Mouse (Mus musculus) CH12.LX (cell line): ENCODE data around the gene Ddias. TPM values are rescaled to one million over a fixed set of nuclear protein-coding genes. Genes with fewer than 3 reads are reported as not detected.

Experiments used
- DNase-seq: peaks from one replicate; pipeline ENCODE4 v3.0.0-alpha.2; 2013; ENCODE audit errors: extremely low read depth
- H3K27ac ChIP-seq: 2 replicates; pipeline ENCODE4 v1.5.1; 2012; ENCODE audit warnings: low read depth, mild to moderate bottlenecking, control low read depth, moderate library complexity; ENCODE audit not compliant: insufficient read depth
- H3K27me3 ChIP-seq: replicated peaks from 2 replicates; pipeline ENCODE3; 2012; ENCODE audit warnings: inconsistent platforms
- H3K36me3 ChIP-seq, 2 experiments: replicated peaks in 1 of 2; 2 replicates each; pipeline versions ENCODE3 to v1.6.1; 2012; ENCODE audit warnings: inconsistent platforms in 1 of 2, low read length in 1 of 2, mild to moderate bottlenecking in 1 of 2, mixed read lengths in 1 of 2, moderate library complexity in 1 of 2; ENCODE audit not compliant: control insufficient read depth in 1 of 2, insufficient read depth in 1 of 2
- H3K4me1 ChIP-seq, 2 experiments: 2 replicates each; pipeline ENCODE4 v1.6.1; 2012; ENCODE audit warnings: inconsistent platforms in 1 of 2, moderate library complexity in 1 of 2; ENCODE audit not compliant: insufficient read depth in 2 of 2, control insufficient read depth in 1 of 2
- H3K4me2 ChIP-seq: 2 replicates; pipeline ENCODE4 v1.6.1; 2012; ENCODE audit warnings: low read depth, mild to moderate bottlenecking, control low read depth; ENCODE audit not compliant: poor library complexity, insufficient read depth, severe bottlenecking
- H3K4me3 ChIP-seq, 3 experiments: fragments of 150-350 bp in 1 of 3; sonication (generic) in 1 of 3; replicated peaks in 1 of 3; 2 replicates each; pipeline versions ENCODE3 to v1.5.1; 2011 to 2012; ENCODE audit warnings: low read depth in 2 of 3, low read length in 2 of 3, mild to moderate bottlenecking in 2 of 3, moderate library complexity in 2 of 3, control low read depth in 1 of 3, improper control_type of control experiment in 1 of 3, inconsistent platforms in 1 of 3, mixed read lengths in 1 of 3; ENCODE audit not compliant: poor library complexity in 1 of 3
- H3K79me2 ChIP-seq: replicated peaks from 2 replicates; pipeline ENCODE4 v1.6.1; 2012; ENCODE audit warnings: mild to moderate bottlenecking, moderate library complexity; ENCODE audit not compliant: control insufficient read depth, poor library complexity, insufficient read depth, severe bottlenecking; ENCODE audit errors: extremely low read depth
- H3K9ac ChIP-seq: 2 replicates; pipeline ENCODE4 v1.6.1; 2012; ENCODE audit warnings: low read depth, mild to moderate bottlenecking, control low read depth, moderate library complexity; ENCODE audit not compliant: insufficient read depth
- H3K9me3 ChIP-seq: replicated peaks from 2 replicates; pipeline ENCODE3; 2012; ENCODE audit warnings: low read length, inconsistent platforms, mixed read lengths
- BHLHE40 ChIP-seq: IDR thresholded peaks from 2 replicates; pipeline ENCODE4 v1.6.1; 2011; ENCODE audit warnings: mild to moderate bottlenecking, low read depth, low read length, improper control_type of control experiment
- CHD1 ChIP-seq: IDR thresholded peaks from 2 replicates; pipeline ENCODE4 v1.6.1; 2012; ENCODE audit warnings: low read depth, low read length, improper control_type of control experiment, inconsistent platforms
- CTCF ChIP-seq, 2 experiments: IDR thresholded peaks in 1 of 2; conservative IDR thresholded peaks in 1 of 2; 2 replicates each; pipeline ENCODE4 v1.5.1; 2011 to 2012; ENCODE audit warnings: low read depth in 2 of 2, low read length in 2 of 2, improper control_type of control experiment in 1 of 2, inconsistent platforms in 1 of 2, mild to moderate bottlenecking in 1 of 2, moderate library complexity in 1 of 2
- E2F4 ChIP-seq: IDR thresholded peaks from 2 replicates; pipeline ENCODE4 v1.6.1; 2011; ENCODE audit warnings: low read depth, low read length, improper control_type of control experiment; ENCODE audit not compliant: insufficient replicate concordance
- ELF1 ChIP-seq: IDR thresholded peaks from 2 replicates; pipeline ENCODE4 v1.6.1; 2014; ENCODE audit warnings: low read depth, mild to moderate bottlenecking, inconsistent platforms, low read length, improper control_type of control experiment
- EP300 ChIP-seq: IDR thresholded peaks from 2 replicates; pipeline ENCODE4 v1.6.1; 2011; ENCODE audit warnings: low read length, improper control_type of control experiment
- ETS1 ChIP-seq: conservative IDR thresholded peaks from 2 replicates; pipeline ENCODE4 v1.6.1; 2012; ENCODE audit warnings: low read depth, mild to moderate bottlenecking, inconsistent platforms, low read length, improper control_type of control experiment, moderate library complexity
- GABPA ChIP-seq: IDR thresholded peaks from 2 replicates; pipeline ENCODE4 v1.6.1; 2012; ENCODE audit warnings: low read depth, low read length, improper control_type of control experiment, inconsistent platforms; ENCODE audit not compliant: insufficient replicate concordance
- HCFC1 ChIP-seq: IDR thresholded peaks from 2 replicates; pipeline ENCODE4 v1.6.1; 2012; ENCODE audit warnings: low read depth, mild to moderate bottlenecking, inconsistent platforms, low read length, improper control_type of control experiment
- IRF4 ChIP-seq: IDR thresholded peaks from 2 replicates; pipeline ENCODE4 v1.6.1; 2014; ENCODE audit warnings: low read depth, mild to moderate bottlenecking, inconsistent platforms, low read length, improper control_type of control experiment
- JUN ChIP-seq: IDR thresholded peaks from 2 replicates; pipeline ENCODE4 v1.6.1; 2011; ENCODE audit warnings: low read depth, mild to moderate bottlenecking, low read length, improper control_type of control experiment, moderate library complexity; ENCODE audit not compliant: insufficient read depth
- JUND ChIP-seq: conservative IDR thresholded peaks from 2 replicates; pipeline ENCODE4 v1.6.1; 2011; ENCODE audit warnings: low read depth, low read length, improper control_type of control experiment
- KAT2A ChIP-seq: IDR thresholded peaks from 2 replicates; pipeline ENCODE4 v1.6.1; 2012; ENCODE audit warnings: low read length, improper control_type of control experiment, inconsistent platforms; ENCODE audit not compliant: insufficient replicate concordance
- MAFK ChIP-seq: IDR thresholded peaks from 2 replicates; pipeline ENCODE4 v1.6.1; 2011; ENCODE audit warnings: low read length, improper control_type of control experiment; ENCODE audit not compliant: insufficient replicate concordance
- MAX ChIP-seq: IDR thresholded peaks from 2 replicates; pipeline ENCODE4 v1.6.1; 2011; ENCODE audit warnings: low read length, improper control_type of control experiment
- MAZ ChIP-seq: IDR thresholded peaks from 2 replicates; pipeline ENCODE4 v1.6.1; 2012; ENCODE audit warnings: low read depth, mild to moderate bottlenecking, inconsistent platforms, low read length, improper control_type of control experiment, moderate library complexity
- MYC ChIP-seq: IDR thresholded peaks from 2 replicates; pipeline ENCODE4 v1.6.1; 2011; ENCODE audit warnings: low read depth, mild to moderate bottlenecking, improper control_type of control experiment, low read length
- NELFE ChIP-seq: IDR thresholded peaks from 2 replicates; pipeline ENCODE4 v1.6.1; 2011; ENCODE audit warnings: low read depth, low read length, improper control_type of control experiment
- PAX5 ChIP-seq: IDR thresholded peaks from 2 replicates; pipeline ENCODE4 v1.6.1; 2012; ENCODE audit warnings: low read length, inconsistent platforms, mixed read lengths
- POLR2A ChIP-seq: IDR thresholded peaks from 2 replicates; pipeline ENCODE4 v1.6.1; 2011; ENCODE audit warnings: low read depth, mild to moderate bottlenecking, improper control_type of control experiment, low read length
- POLR2AphosphoS2 ChIP-seq: IDR thresholded peaks from 2 replicates; pipeline ENCODE4 v1.6.1; 2011; ENCODE audit warnings: low read depth, low read length, improper control_type of control experiment
- RAD21 ChIP-seq: IDR thresholded peaks from 2 replicates; pipeline ENCODE4 v1.6.1; 2011; ENCODE audit warnings: low read depth, mild to moderate bottlenecking, low read length, improper control_type of control experiment, moderate library complexity
- RCOR1 ChIP-seq: conservative IDR thresholded peaks from 2 replicates; pipeline ENCODE4 v1.6.1; 2012; ENCODE audit warnings: low read depth, mild to moderate bottlenecking, inconsistent platforms, low read length, improper control_type of control experiment
- SIN3A ChIP-seq: IDR thresholded peaks from 2 replicates; pipeline ENCODE4 v1.6.1; 2012; ENCODE audit warnings: low read length, improper control_type of control experiment, inconsistent platforms
- SMC3 ChIP-seq: IDR thresholded peaks from 2 replicates; pipeline ENCODE4 v1.6.1; 2011; ENCODE audit warnings: low read depth, low read length, improper control_type of control experiment
- TBP ChIP-seq: conservative IDR thresholded peaks from 2 replicates; pipeline ENCODE4 v1.6.1; 2011; ENCODE audit warnings: low read depth, low read length, improper control_type of control experiment
- TCF12 ChIP-seq: IDR thresholded peaks from 2 replicates; pipeline ENCODE4 v1.6.1; 2014; ENCODE audit warnings: low read depth, mild to moderate bottlenecking, inconsistent platforms, low read length, improper control_type of control experiment
- UBTF ChIP-seq: IDR thresholded peaks from 2 replicates; pipeline ENCODE4 v1.6.1; 2012; ENCODE audit warnings: low read depth, mild to moderate bottlenecking, inconsistent platforms, low read length, improper control_type of control experiment, moderate library complexity
- USF2 ChIP-seq: conservative IDR thresholded peaks from 2 replicates; pipeline ENCODE4 v1.6.1; 2011; ENCODE audit warnings: low read depth, low read length, improper control_type of control experiment
- ZKSCAN1 ChIP-seq: IDR thresholded peaks from 2 replicates; pipeline ENCODE4 v1.6.1; 2012; ENCODE audit warnings: low read depth, inconsistent platforms, low read length, improper control_type of control experiment, borderline replicate concordance
- ZMIZ1 ChIP-seq: IDR thresholded peaks from 2 replicates; pipeline ENCODE4 v1.6.1; 2012; ENCODE audit warnings: low read depth, mild to moderate bottlenecking, inconsistent platforms, low read length, improper control_type of control experiment
- ZNF384 ChIP-seq: IDR thresholded peaks from 2 replicates; pipeline ENCODE4 v1.6.1; 2012; ENCODE audit warnings: low read depth, low read length, improper control_type of control experiment, inconsistent platforms
- dilution Hi-C: fragments of 300-500 bp; cut with MboI; formaldehyde crosslinking; loops from 2 replicates; pipeline ENCODE4 v1.14.3; 2020; ENCODE audit warnings: low sequenced_read_pairs; ENCODE audit not compliant: extremely low pct_unique_long_range_greater_than_20kb, extremely low pct_ligation_motif_present
- in situ Hi-C: fragments of 300-500 bp; cut with MboI; formaldehyde crosslinking; loops from 3 replicates; pipeline ENCODE4 v1.14.3; 2019; ENCODE audit warnings: low sequenced_read_pairs, low pct_ligation_motif_present, low pct_unique_long_range_greater_than_20kb, mixed read lengths
- polyA plus RNA-seq: library from polyadenylated mRNA; unstranded; fragments of >175 nt; gene quantifications from 2 replicates; pipeline ENCODE4 v1.2.1, GENCODE M21; 2012; ENCODE audit warnings: low read depth; ENCODE audit not compliant: insufficient read length
- total RNA-seq, 2 experiments: library from RNA; depleted of rRNA; stranded (reverse); fragments of 300-350 nt in 1 of 2; fragments of >200 nt in 1 of 2; gene quantifications; 2 replicates each; pipeline ENCODE4 v1.2.3; 2012 to 2014

The Ddias gene
- total and polyA plus RNA-seq, 3 experiments: 17.5 to 38.0 (median 24.0) TPM

- Histone ChIP-seq H3K9ac (peak overlapping the region; percentile 92), H3K27me3 (no peaks in the 10 kb centered on the region), H3K27ac (peak overlapping the region; percentile 80), H3K36me3 (peaks cover 13 to 36% of the 10 kb centered on the region in 2 experiments), H3K4me2 (peak overlapping the region; percentile 99), H3K4me3 (peak overlapping the region; percentile 69 to 78 (median 74)), H3K79me2 (peaks cover 39% of the 10 kb centered on the region), H3K4me1 (peaks cover 31 to 68% of the 10 kb centered on the region in 2 experiments), H3K9me3 (no peaks in the 10 kb centered on the region)
- TF ChIP-seq UBTF: peak; percentile 26; the same call in 1 of the 2 replicates
- TF ChIP-seq CTCF (conservative IDR thresholded peaks at IDR 0.05 in 1 of 2, IDR thresholded peaks at IDR 0.05 in 1 of 2; ENCODE audit: low read depth in 2 of 2, low read length in 2 of 2): no peak
- in situ Hi-C loops: no loop called here
- dilution Hi-C loops: no loop called here
- no peak for DNase-seq
Measured at GRCm38 (mm10) chr7:92820941-92821465, 53.0 kb downstream of the Ddias start.

GRCm38 (mm10) chr7:92820410-92820809, 53.6 kb downstream of the Ddias start:
- Histone ChIP-seq H3K4me1 (peaks cover 31 to 68% of the 10 kb centered on the region in 2 experiments), H3K27me3 (no peaks in the 10 kb centered on the region), H3K9ac (peak overlapping the region; percentile 92), H3K4me3 (peak overlapping the region; percentile 69 to 78 (median 74)), H3K4me2 (peak overlapping the region; percentile 99), H3K9me3 (no peaks in the 10 kb centered on the region), H3K36me3 (peaks cover 9 to 30% of the 10 kb centered on the region in 2 experiments), H3K27ac (peak overlapping the region; percentile 80; the same call in 1 of the 2 replicates), H3K79me2 (peaks cover 36% of the 10 kb centered on the region)
- dilution Hi-C loops (no loop called here), in situ Hi-C loops (no loop called here)
- peak; percentile 79 for DNase-seq
- TF ChIP-seq MAZ (no peak; the same call in 1 of the 2 replicates), NELFE (no peak), RCOR1 (peak; percentile 85), ZNF384 (peak; percentile 70), BHLHE40 (peak; percentile 71), ZMIZ1 (no peak), POLR2AphosphoS2 (no peak), CHD1 (peak; percentile 44; the same call in 1 of the 2 replicates), RAD21 (no peak; the same call in 1 of the 2 replicates), MAX (no peak), UBTF (no peak), POLR2A (no peak), SIN3A (peak; percentile 91), HCFC1 (peak; percentile 17; the same call in 1 of the 2 replicates), TBP (peak; percentile 77; the same call in 1 of the 2 replicates), ETS1 (peak; percentile 91), TCF12 (peak; percentile 83), GABPA (no peak), MAFK (0 out of 2 replicates have a peak, but pooled peaks have one; percentile 58), MYC (peak; percentile 61; the same call in 1 of the 2 replicates), ELF1 (no peak; the same call in 1 of the 2 replicates), ZKSCAN1 (no peak), E2F4 (no peak), JUN (peak; percentile 84), JUND (peak; percentile 95), PAX5 (no peak), KAT2A (0 out of 2 replicates have a peak, but pooled peaks have one; percentile 52), SMC3 (no peak), EP300 (peak; percentile 95), USF2 (no peak), IRF4 (peak; percentile 98)
